Mouse (Mus musculus) limb, embryonic 11.5 days (tissue): Measurements from ENCODE around the gene Hic2. TPM values are rescaled to one million over a fixed set of nuclear protein-coding genes. Genes with fewer than 3 reads are reported as not detected.

Experiments
- ATAC-seq: fragments of 200-750 bp; cut with Nextera tagmentation; 2 replicates; pipeline ENCODE4 v1.8.0; 2017; ENCODE audit warnings: low read depth; ENCODE audit not compliant: insufficient number of reproducible peaks, low FRiP score, low TSS enrichment
- DNase-seq: peaks from one replicate; pipeline ENCODE4 v3.0.0-alpha.2; 2015; ENCODE audit warnings: low spot score
- H3K27ac ChIP-seq: fragments of 300-500 bp; sonication (generic); replicated peaks from 2 replicates; pipeline ENCODE4 v1.5.1; 2014; ENCODE audit warnings: low read depth, mild to moderate bottlenecking, low read length
- H3K27me3 ChIP-seq: fragments of 300-500 bp; sonication (generic); 2 replicates; pipeline ENCODE4 v1.6.1; 2014; ENCODE audit warnings: mild to moderate bottlenecking, low read length, mixed read lengths; ENCODE audit not compliant: control insufficient read depth, insufficient read depth
- H3K36me3 ChIP-seq: fragments of 300-500 bp; sonication (generic); 2 replicates; pipeline ENCODE4 v1.6.1; 2014; ENCODE audit warnings: mild to moderate bottlenecking, low read length, moderate library complexity, mixed read lengths; ENCODE audit not compliant: control insufficient read depth, insufficient read depth
- H3K4me1 ChIP-seq: fragments of 300-500 bp; sonication (generic); 2 replicates; pipeline ENCODE4 v1.6.1; 2014; ENCODE audit warnings: low read length, mixed read lengths; ENCODE audit not compliant: control insufficient read depth, insufficient read depth
- H3K4me2 ChIP-seq: fragments of 300-500 bp; sonication (generic); 2 replicates; pipeline ENCODE4 v1.6.1; 2014; ENCODE audit warnings: low read depth, mild to moderate bottlenecking, moderate library complexity; ENCODE audit not compliant: severe bottlenecking
- H3K4me3 ChIP-seq: fragments of 300-500 bp; sonication (generic); 2 replicates; pipeline ENCODE4 v1.5.1; 2014; ENCODE audit warnings: low read depth, low read length
- H3K9ac ChIP-seq: fragments of 300-500 bp; sonication (generic); 2 replicates; pipeline ENCODE4 v1.6.1; 2014; ENCODE audit warnings: mild to moderate bottlenecking, low read length
- H3K9me3 ChIP-seq: fragments of 300-500 bp; sonication (generic); 2 replicates; pipeline ENCODE4 v1.6.1; 2016; ENCODE audit warnings: low read length; ENCODE audit not compliant: control insufficient read depth
- WGBS: fragments of 180-500 bp; shearing (Covaris S2); extraction: QIAGEN DNeasy Blood & Tissue Kit; methylation state at CpG from one replicate; pipeline ENCODE4 v1.1.7; 2014; 5-methylcytosine and 5-hydroxymethylcytosine counted together
- polyA plus RNA-seq: library from polyadenylated mRNA; unstranded; fragments of >200 nt; fragmentation: Nextera tagmentation; extraction: Ambion mirVana; gene quantifications from 2 replicates; pipeline ENCODE4 v1.2.1, GENCODE M21; 2014

Gene Hic2
- polyA plus RNA-seq = 9.8 and 10.6 TPM in 2 replicates

GRCm38 (mm10) chr16:17232794-17233701 lies at the start of gene Hic2:
Gene Hic2 (plus strand): TSS chr16:17233572.
- peak within 1 kb of the TSS; percentile 82 for H3K27ac ChIP-seq
- H3K27me3 ChIP-seq = no peaks in the 10 kb centered on the region
- peak within 1 kb of the TSS; percentile 92 for H3K9ac ChIP-seq
- H3K9me3 ChIP-seq = no peaks in the 10 kb centered on the region; the same call in 1 of the 2 replicates
- under 1% methylated on average over 55 of the region's 59 CpGs for WGBS
- DNase-seq (peak; percentile 98), ATAC-seq (peak; percentile 98)
- H3K4me1 ChIP-seq = peaks cover 15% of the 10 kb centered on the region
- H3K4me3 ChIP-seq = peak within 1 kb of the TSS; percentile 92
- 0 out of 2 replicates have a peak, but pooled peaks cover 2% of the 10 kb centered on the region for H3K36me3 ChIP-seq
- peak within 1 kb of the TSS; percentile 90 for H3K4me2 ChIP-seq

- H3K36me3 ChIP-seq = peaks cover 3% of the 10 kb centered on the region
These were observed 47.9 kb upstream of the Hic2 start for GRCm38 (mm10) chr16:17185475-17185874.

GRCm38 (mm10) chr16:17193823-17194222 lies 39.5 kb upstream of the Hic2 start:
- no peak overlapping the region for H3K4me2 ChIP-seq
- ATAC-seq (no peak), DNase-seq (no peak)
- H3K4me3 ChIP-seq = no peak overlapping the region
- H3K9ac ChIP-seq = no peak overlapping the region
- 95% methylated on average over 4 of the region's 4 CpGs for WGBS
- no peaks in the 10 kb centered on the region for H3K4me1 ChIP-seq
- no peak overlapping the region for H3K27ac ChIP-seq
- no peaks in the 10 kb centered on the region for H3K9me3 ChIP-seq
- H3K36me3 ChIP-seq = no peaks in the 10 kb centered on the region; the same call in 1 of the 2 replicates
- no peaks in the 10 kb centered on the region for H3K27me3 ChIP-seq

More at GRCm38 (mm10) chr16:17185475-17185874, 47.9 kb upstream of the Hic2 start:
- Histone ChIP-seq H3K4me3 (no peak overlapping the region), H3K9ac (no peak overlapping the region), H3K4me1 (no peaks in the 10 kb centered on the region), H3K27ac (no peak overlapping the region), H3K4me2 (no peak overlapping the region), H3K27me3 (no peaks in the 10 kb centered on the region), H3K9me3 (no peaks in the 10 kb centered on the region)
- DNase-seq (no peak), ATAC-seq (no peak)

- peak overlapping the region; percentile 67 for H3K4me2 ChIP-seq
- no peaks in the 10 kb centered on the region for H3K27me3 ChIP-seq
- 6% methylated on average over 24 of the region's 24 CpGs for WGBS
- no peaks in the 10 kb centered on the region for H3K36me3 ChIP-seq
- peak overlapping the region; percentile 100 for H3K9ac ChIP-seq
- H3K9me3 ChIP-seq = no peaks in the 10 kb centered on the region
- peak overlapping the region; percentile 100 for H3K4me3 ChIP-seq
- H3K27ac ChIP-seq = peak overlapping the region; percentile 64; the same call in 1 of the 2 replicates
- H3K4me1 ChIP-seq = peaks cover 7% of the 10 kb centered on the region; the same call in 1 of the 2 replicates
- DNase-seq (peak; percentile 28), ATAC-seq (no peak)
These were observed 33.0 kb upstream of the Hic2 start for GRCm38 (mm10) chr16:17200121-17200952.

- no peaks in the 10 kb centered on the region for H3K36me3 ChIP-seq
- peak overlapping the region; percentile 100 for H3K9ac ChIP-seq
- H3K9me3 ChIP-seq = no peaks in the 10 kb centered on the region
- peak; percentile 88 for DNase-seq
- H3K27me3 ChIP-seq = no peaks in the 10 kb centered on the region
- peak overlapping the region; percentile 64 for H3K27ac ChIP-seq
- H3K4me2 ChIP-seq = peak overlapping the region; percentile 67
- peak overlapping the region; percentile 100 for H3K4me3 ChIP-seq
- under 1% methylated on average over 68 of the region's 72 CpGs for WGBS
- ATAC-seq = peak; percentile 68
- peaks cover 7% of the 10 kb centered on the region; the same call in 1 of the 2 replicates for H3K4me1 ChIP-seq
These were observed 32.2 kb upstream of the Hic2 start for GRCm38 (mm10) chr16:17200953-17201707.

- H3K4me2 ChIP-seq = no peak overlapping the region
- 66% methylated on average over 2 of the region's 2 CpGs for WGBS
- no peak overlapping the region for H3K9ac ChIP-seq
- H3K27me3 ChIP-seq = no peaks in the 10 kb centered on the region
- H3K4me1 ChIP-seq = peaks cover 7% of the 10 kb centered on the region; the same call in 1 of the 2 replicates
- DNase-seq (no peak), ATAC-seq (no peak)
- no peak overlapping the region for H3K27ac ChIP-seq
- no peaks in the 10 kb centered on the region for H3K9me3 ChIP-seq
- H3K4me3 ChIP-seq = no peak overlapping the region
- no peaks in the 10 kb centered on the region for H3K36me3 ChIP-seq
These were observed 31.4 kb upstream of the Hic2 start for GRCm38 (mm10) chr16:17201977-17202376.

GRCm38 (mm10) chr16:17202549-17202948 lies 30.8 kb upstream of the Hic2 start, which contains the start of gene Ube2l3:
Gene Ube2l3 (minus strand): TSS chr16:17202649.
- H3K9me3 ChIP-seq = no peaks in the 10 kb centered on the region
- H3K27ac ChIP-seq = no peak within 1 kb of the TSS
- H3K4me3 ChIP-seq = peak within 1 kb of the TSS; percentile 100
- H3K27me3 ChIP-seq = 0 out of 2 replicates have a peak, but pooled peaks cover 2% of the 10 kb centered on the region
- ATAC-seq (no peak), DNase-seq (no peak)
- WGBS = 87% methylated on average over 1 of the region's 1 CpGs
- H3K36me3 ChIP-seq = no peaks in the 10 kb centered on the region
- H3K9ac ChIP-seq = no peak within 1 kb of the TSS
- H3K4me1 ChIP-seq = peaks cover 7% of the 10 kb centered on the region; the same call in 1 of the 2 replicates
- no peak within 1 kb of the TSS for H3K4me2 ChIP-seq
